Mouse (Mus musculus) yolk sac, embryonic 10.5 days (tissue): Measurements from ENCODE around the gene Pex6.

Source experiments
- DNase-seq: peaks from one replicate; pipeline ENCODE4 v3.0.0-alpha.2; 2017; ENCODE audit warnings: low spot score

Gene Pex6

GRCm38 (mm10) chr17:46775070-46775469 is 63.8 kb downstream of the Pex6 start:
- DNase-seq = no peak
